Mouse (Mus musculus) ovary, postnatal 10 days (tissue): Measurements from ENCODE around the gene Gm49486.

Experiments
- DNase-seq: peaks from one replicate; pipeline ENCODE4 v3.0.0; 2022; ENCODE audit warnings: low spot score

Gm49486 gene

GRCm38 (mm10) chr15:79270317-79271123 lies 41.3 kb downstream of the Gm49486 start:
- no peak for DNase-seq

- DNase-seq, result no peak
Observed at GRCm38 (mm10) chr15:79271124-79271746, 42.0 kb downstream of the Gm49486 start.

GRCm38 (mm10) chr15:79273020-79273419 lies 43.8 kb downstream of the Gm49486 start:
- no peak for DNase-seq

- DNase-seq, result no peak
Observed at GRCm38 (mm10) chr15:79277728-79278127, 48.5 kb downstream of the Gm49486 start.

GRCm38 (mm10) chr15:79280209-79280608 lies 51.0 kb downstream of the Gm49486 start:
- no peak for DNase-seq

- DNase-seq, result no peak
Observed at GRCm38 (mm10) chr15:79280850-79281249, 51.7 kb downstream of the Gm49486 start.

- no peak for DNase-seq
Observed at GRCm38 (mm10) chr15:79281389-79281788, 52.2 kb downstream of the Gm49486 start.

GRCm38 (mm10) chr15:79282434-79282833 lies 53.2 kb downstream of the Gm49486 start:
- DNase-seq, result no peak

GRCm38 (mm10) chr15:79283371-79283770 lies 54.2 kb downstream of the Gm49486 start:
- no peak for DNase-seq

GRCm38 (mm10) chr15:79285399-79285798 lies 56.2 kb downstream of the Gm49486 start, which contains the start of gene Baiap2l2:
TSS of gene Baiap2l2 (minus strand) at chr15:79285537.
- no peak for DNase-seq

GRCm38 (mm10) chr15:79286141-79286540 lies 57.0 kb downstream of the Gm49486 start:
- DNase-seq, result no peak

GRCm38 (mm10) chr15:79287091-79287490 lies 57.9 kb downstream of the Gm49486 start:
- DNase-seq, result no peak

GRCm38 (mm10) chr15:79288387-79288786 lies 59.2 kb downstream of the Gm49486 start:
- no peak for DNase-seq

- no peak for DNase-seq
Observed at GRCm38 (mm10) chr15:79289441-79289840, 60.2 kb downstream of the Gm49486 start.

GRCm38 (mm10) chr15:79290340-79290739 lies 61.1 kb downstream of the Gm49486 start:
- no peak for DNase-seq

- DNase-seq, result no peak
Observed at GRCm38 (mm10) chr15:79292779-79293178, 63.6 kb downstream of the Gm49486 start.

GRCm38 (mm10) chr15:79298553-79298952 lies 69.4 kb downstream of the Gm49486 start:
- no peak for DNase-seq

- no peak for DNase-seq
Observed at GRCm38 (mm10) chr15:79299563-79300155, 70.5 kb downstream of the Gm49486 start.

- DNase-seq, result no peak
Observed at GRCm38 (mm10) chr15:79303725-79304124, 74.5 kb downstream of the Gm49486 start.

GRCm38 (mm10) chr15:79304832-79305231 lies 75.6 kb downstream of the Gm49486 start:
- DNase-seq, result no peak

- no peak for DNase-seq
Observed at GRCm38 (mm10) chr15:79306043-79306637, 76.9 kb downstream of the Gm49486 start.
